Mouse (Mus musculus) cerebellum, adult 11 months (tissue): ENCODE data around the gene Lemd1.
"Not testable (repeated sequence)": the region's sequence is repeated elsewhere in the genome, so short reads cannot be mapped to it uniquely, and the experiment has no call there.

Source experiments
- DNase-seq: peaks from one replicate; pipeline ENCODE4 v3.0.0; 2022

Gene Lemd1

GRCm38 (mm10) chr1:132191093-132191785 is at the start of gene Lemd1, which contains the start of gene AC124108.1:
TSS of gene Lemd1 (plus strand) at chr1:132191431.
TSS of gene AC124108.1 (plus strand) at chr1:132191457.
- no peak for DNase-seq

DNA sequence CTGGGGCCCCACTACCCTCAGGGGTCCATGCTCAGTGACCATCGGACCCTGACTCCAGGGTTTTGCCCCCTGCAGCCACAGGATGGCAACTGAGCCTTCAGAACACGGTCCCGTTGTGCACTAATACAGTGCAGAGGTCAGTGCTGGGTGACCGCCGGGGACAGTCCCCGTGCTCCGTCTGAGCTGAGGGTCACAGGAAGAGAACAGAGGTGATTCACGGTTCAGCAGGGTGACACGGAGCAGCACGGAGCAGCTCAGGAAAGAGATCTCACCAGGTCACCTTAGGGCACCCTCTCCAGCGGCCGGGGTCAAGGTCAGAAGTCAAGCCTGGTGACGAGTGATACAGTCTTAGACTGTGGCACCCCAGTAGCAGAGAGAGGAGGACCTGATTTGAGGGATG is 49.5 kb upstream of the Lemd1 start:
- no peak for DNase-seq

DNA sequence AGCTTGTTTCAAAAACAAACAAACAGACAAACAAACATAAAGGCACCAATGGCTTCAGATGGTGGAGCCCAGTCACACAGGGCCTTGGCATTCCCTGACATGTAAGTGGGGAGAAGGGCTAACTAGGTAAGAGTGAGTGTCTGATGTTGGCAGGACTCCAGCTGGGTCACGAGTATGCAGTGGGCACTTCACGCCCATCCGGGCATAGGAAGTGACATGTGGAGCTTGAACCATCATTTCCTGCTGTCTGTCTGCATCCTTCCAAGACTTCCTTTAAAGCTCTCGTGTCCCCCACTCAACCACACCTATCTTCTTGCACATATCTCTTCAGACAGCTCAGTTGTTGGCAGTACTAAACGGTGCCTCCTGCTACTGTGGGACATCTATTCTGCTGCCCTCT is 48.2 kb upstream of the Lemd1 start:
- no peak for DNase-seq

DNA sequence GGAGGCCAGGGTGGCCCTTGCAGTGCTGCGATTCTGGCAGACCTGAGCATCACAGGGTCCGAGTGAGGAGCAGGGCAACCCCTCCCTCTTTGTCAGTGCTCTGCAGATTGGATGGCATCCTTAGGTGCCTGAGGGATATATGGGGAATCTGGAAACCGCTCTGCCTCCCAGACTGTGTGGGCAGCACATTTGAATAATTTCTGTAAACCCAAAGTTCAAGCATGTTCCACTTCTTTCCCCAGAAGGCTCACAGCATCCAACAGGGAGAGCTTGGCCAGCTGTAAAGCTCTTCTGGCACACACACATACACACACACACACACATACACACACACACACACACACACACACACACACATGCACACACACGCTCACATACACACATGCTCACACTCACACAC is 47.5 kb upstream of the Lemd1 start:
- DNase-seq: no peak

DNA sequence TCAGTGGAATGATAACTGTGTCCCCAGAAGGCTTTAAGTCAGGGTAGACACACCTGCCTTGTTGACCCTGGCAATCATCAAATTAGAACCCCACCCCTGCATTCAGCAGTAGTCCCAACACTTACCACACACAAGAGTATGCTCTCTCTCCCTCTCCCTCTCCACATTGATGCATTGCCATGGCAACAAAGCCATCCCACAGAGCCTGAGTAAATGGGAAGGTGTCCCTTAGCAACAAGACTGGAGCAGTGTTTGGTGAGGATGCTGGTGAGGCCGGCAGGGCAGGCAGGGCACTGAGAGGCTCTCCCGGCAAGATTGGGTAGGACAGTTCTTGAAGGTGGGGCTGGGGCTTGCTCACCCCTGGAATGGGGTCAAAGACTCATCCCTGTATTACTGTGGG is 47.0 kb upstream of the Lemd1 start:
- DNase-seq: no peak

- DNase-seq: no peak
These were observed 46.4 kb upstream of the Lemd1 start for GRCm38 (mm10) chr1:132144837-132145236.

DNA sequence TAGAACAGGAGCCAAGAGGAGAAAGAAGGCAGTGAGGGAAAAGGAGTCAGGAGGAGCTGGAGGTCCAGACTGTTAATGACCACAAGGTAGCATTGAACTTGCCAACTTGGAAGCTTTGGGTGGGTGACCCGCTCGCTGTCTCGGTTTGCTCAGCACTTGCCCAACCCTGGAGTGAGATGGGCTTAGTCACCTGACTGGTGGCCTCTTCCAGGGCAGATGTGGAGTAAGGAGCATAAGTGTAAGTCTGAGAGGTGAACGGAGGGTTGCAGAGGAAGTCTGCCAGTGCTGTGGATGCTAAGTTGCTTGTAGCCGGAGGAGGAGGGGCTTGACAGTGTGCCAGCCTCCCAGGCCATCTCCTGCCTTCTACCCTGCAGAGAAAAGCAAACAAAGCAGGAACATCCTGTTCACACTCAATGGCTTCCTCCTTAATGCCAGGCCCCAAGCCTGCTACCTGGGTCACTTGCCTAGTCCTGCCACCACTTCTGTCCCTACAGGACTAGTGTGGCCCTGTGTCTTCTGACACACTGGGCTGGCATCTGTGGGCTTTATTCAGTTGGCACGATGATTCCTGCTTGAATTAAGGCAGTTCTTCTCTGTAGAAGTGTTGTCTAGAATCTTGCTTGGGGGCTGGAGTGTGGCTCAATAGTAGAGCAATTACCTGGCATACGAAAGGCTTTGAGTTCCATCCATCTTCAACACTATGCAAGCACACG is 45.1 kb upstream of the Lemd1 start:
- no peak for DNase-seq

DNA sequence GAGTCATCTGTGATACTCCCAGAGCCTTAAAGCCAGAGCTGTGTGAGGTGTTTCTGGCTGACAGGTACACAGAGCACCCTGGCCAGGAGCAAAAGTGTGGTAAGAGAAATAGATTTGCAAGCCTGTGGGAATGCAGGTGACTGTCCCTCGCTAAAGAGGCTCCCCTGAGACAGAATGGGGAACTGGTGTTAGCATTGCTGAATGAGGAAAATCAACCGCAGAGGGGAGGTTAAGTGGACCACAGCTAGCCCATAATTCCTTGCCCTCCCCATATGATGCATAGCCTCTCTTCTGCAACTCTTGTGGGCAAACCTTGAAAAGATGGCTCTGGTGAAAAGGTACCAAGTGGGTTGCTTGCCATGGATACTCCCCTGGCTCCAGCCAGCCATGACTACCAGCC is 41.8 kb upstream of the Lemd1 start:
- DNase-seq: no peak

DNA sequence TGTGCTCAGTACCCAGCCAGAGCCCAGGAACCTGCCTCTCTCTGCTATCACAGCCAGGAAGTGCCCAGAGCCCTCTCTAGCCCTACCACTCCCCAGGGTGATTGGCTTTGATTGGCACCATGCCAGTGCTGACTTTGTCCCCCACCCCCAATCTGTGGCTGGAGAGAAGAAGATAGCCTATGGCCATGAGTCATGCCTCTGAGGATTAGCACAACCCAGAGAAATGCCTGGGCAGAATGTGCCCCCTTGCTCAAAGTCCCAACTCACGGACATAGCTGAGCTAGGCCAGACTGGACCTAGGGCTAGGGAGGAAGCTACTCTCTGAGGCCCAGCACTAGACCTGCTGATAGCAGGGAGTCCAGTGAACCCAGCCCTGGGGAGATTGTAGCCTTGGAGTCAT is 41.1 kb upstream of the Lemd1 start:
- DNase-seq: no peak

GRCm38 (mm10) chr1:132150817-132151601 is 40.2 kb upstream of the Lemd1 start:
- DNase-seq: no peak

DNA sequence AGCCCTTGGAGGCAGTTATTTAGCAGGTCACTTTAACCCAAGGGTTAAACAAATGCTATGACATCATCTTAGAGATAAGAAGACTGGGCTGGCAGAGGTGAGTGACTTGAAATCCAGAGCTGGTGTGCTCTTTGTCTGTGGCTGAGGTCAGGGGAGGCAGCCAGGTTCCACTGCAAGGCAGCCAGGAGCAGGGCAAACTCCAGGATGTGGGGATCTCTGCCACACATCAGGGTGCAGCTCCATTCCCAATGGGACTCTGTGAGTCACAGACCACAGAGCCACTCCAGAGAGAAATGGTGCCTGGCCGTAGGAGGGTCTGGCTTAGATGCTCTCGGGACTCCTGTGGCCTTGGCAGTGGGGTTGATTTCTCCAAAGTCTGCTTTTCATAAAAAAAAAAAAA is 39.3 kb upstream of the Lemd1 start:
- DNase-seq: no peak

DNA sequence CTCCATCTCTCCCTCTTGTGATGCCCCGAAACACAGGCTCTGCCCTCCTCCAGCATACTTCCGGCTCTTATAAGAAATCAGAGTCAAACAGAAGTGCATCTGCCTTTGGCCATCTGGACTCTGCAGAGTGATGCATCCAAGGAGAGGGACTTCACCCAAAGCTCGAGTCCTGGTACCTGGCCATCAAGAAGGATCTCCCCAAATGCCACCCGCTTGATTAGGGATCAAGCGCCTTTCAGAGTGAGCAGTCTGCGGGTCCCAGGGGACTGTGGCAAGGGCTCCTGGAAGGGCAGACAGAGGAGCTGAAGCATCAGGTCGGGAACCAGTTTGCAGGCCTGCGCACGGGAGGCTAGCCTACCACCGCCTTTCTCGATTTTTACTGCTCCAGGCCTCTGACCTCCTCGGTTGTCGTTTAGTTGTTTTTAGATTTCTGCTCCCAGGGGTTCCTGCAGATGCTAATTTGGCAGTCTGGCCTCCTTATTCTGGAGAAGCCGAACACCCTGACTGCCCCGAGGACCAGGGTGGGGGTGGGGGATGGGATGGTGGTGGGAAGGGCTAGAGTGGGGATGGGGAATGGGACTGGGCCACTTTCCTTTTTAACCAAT is 38.0 kb upstream of the Lemd1 start:
- no peak for DNase-seq

DNA sequence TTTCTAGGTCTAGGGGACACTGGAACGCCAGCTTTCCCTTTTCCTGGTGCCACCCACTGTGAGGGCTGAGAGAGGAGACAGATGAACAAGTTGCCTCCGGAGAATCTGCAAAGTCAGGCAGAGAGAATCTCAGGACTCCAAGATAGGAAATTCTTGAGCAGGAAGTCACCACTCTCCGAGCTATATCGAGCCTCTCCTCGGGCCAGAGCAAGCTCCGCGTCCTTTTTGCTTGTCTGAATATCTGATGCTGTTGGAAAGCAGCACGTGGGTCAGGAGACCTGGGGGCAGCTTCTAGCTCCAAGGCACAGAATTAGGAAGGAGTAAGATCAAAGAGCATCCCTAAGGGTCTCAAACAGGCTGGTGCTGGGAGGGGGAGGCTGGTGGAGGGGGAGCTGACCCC is 37.5 kb upstream of the Lemd1 start:
- no peak for DNase-seq

GRCm38 (mm10) chr1:132155737-132156136 is 35.5 kb upstream of the Lemd1 start:
- DNase-seq: peak; percentile 76

GRCm38 (mm10) chr1:132157016-132157781 is 34.0 kb upstream of the Lemd1 start:
- peak; percentile 93 for DNase-seq

DNA sequence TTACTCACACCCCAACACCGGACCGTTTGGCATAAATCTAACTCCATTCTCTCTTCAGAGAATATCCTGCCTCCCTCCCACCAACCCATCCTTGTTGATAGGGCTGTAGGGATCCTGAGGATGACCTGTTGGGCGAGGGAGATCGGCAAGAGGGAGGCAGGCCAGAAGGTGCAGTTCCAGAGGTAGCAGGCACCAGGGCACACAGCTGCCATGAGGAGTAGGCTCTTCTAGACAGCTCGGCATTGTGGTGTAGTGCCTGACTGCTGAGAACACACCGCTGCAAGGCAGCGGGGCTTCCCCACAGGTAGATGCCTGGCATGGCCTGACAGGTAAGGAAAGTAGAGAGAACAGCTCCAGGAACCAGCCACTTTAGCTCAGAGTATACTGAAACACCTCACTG is 33.4 kb upstream of the Lemd1 start:
- no peak for DNase-seq

DNA sequence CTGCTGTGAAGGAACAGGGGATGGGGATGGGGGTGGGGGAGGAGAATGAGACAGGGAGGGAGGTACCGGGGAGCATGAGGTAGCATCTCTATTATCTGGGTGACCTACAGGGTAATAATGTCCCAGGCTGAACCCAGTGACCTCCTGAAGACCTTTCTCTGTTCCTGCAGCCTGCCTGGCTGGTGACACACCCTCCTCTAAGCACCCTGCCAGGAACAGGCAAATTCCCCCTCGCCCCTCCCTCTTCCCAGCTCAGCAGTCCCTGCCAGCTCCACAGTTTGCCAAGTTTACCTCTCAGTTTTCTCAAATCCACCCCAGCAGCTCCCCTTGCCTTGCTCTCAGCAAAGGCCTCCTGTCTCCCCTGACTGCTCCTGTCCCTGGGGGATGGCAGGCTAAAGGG is 32.5 kb upstream of the Lemd1 start:
- DNase-seq: no peak

DNA sequence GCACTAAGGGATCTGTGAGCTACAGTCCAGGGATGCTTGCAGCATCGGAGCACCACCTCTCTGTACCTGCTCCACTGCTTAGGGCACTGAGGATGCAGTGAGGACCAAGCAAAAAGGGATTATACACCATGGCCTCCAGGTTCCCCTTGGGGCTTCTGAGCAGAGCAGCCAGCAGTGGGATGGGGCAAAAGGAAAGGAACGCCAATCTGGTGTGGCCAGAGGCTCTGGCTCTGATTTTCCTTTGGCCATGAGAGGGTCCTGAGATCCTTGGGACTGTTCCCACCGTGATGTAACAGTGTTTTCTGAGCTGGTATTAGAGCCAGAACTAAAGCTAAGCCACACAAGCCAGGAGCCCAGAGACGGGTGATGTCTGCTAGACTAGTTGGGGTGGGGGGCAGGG is 31.6 kb upstream of the Lemd1 start:
- no peak for DNase-seq

DNA sequence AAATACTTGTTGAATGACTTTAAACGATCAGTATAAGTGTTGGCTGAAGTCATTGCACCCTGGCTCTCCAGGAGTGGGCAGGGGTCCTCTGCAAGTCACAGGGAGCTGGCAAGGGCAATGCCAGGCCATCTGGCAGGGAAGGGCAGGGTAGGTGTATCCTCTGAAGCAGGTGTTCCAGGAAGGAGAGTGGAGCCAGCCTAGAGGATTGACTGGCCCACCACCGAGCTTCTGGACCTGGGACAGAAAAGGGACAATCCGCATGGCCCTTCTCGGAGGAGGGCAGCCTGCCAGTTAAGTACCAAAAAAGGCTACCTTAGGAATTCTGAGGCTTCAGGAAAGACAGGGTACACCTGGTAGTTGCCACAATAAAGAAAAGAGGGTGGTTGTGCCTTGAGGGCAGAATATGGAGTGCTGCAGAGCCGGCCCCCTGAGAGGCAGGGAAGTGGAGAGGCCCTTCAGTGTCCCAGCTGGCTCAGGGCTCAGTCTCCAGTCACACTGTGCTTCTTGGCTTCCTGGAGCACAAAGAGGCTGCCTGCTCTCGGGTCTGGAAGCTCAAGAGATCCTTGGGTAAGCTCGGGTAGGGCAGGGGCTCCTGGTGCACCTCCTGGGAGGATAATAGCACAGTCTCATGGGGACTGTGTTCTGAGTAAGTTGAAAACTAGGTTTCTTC is 29.9 kb upstream of the Lemd1 start:
- DNase-seq: peak; percentile 74

DNA sequence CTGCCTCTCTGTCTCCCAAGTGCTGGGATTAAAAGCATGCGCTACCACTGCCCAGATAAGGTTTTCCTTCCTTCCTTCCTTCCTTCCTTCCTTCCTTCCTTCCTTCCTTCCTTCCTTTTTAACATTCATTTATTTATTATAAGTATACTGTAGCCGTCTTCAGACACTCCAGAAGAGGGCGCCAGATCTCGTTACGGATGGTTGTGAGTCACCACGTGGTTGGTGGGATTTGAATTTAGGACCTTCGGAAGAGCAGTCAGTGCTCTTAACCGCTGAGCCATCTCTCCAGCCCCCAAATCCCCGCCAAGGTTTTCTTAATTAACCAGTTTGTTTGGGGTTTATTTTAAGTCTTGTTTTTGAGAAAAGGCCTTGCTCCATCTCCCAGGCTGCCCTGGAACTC is 28.6 kb upstream of the Lemd1 start:
- not testable (repeated sequence) for DNase-seq

GRCm38 (mm10) chr1:132164780-132165518 is 26.3 kb upstream of the Lemd1 start:
- DNase-seq: no peak
